Mouse (Mus musculus) limb, embryonic 12.5 days (tissue): ENCODE measurements at regions not wholly inside any gene's neighbourhood (a gene's known extent, or its start where the extent isn't known, plus 50 kb on each side); places are given as distances from the start of the nearest gene placed in this dataset.

Experiments used
- ATAC-seq: fragments of 200-750 bp; cut with Nextera tagmentation; 2 replicates; pipeline ENCODE4 v1.8.0; 2017; ENCODE audit warnings: low read depth, moderate TSS enrichment; ENCODE audit not compliant: insufficient number of reproducible peaks, insufficient read depth, low FRiP score, low TSS enrichment
- H3K27ac ChIP-seq: fragments of 300-500 bp; sonication (generic); 2 replicates; pipeline ENCODE4 v1.5.1; 2016; ENCODE audit warnings: mild to moderate bottlenecking, moderate library complexity
- H3K27me3 ChIP-seq: fragments of 300-500 bp; sonication (generic); 2 replicates; pipeline ENCODE4 v1.6.1; 2016; ENCODE audit warnings: mild to moderate bottlenecking, moderate library complexity
- H3K36me3 ChIP-seq: fragments of 300-500 bp; sonication (generic); 2 replicates; pipeline ENCODE4 v1.6.1; 2016; ENCODE audit warnings: mild to moderate bottlenecking, moderate library complexity
- H3K4me1 ChIP-seq: fragments of 300-500 bp; sonication (generic); replicated peaks from 2 replicates; pipeline ENCODE4 v1.6.1; 2016
- H3K4me2 ChIP-seq: fragments of 300-500 bp; sonication (generic); 2 replicates; pipeline ENCODE4 v1.6.1; 2016; ENCODE audit warnings: mild to moderate bottlenecking, moderate library complexity
- H3K4me3 ChIP-seq: fragments of 300-500 bp; sonication (generic); replicated peaks from 2 replicates; pipeline ENCODE4 v1.5.1; 2016; ENCODE audit warnings: mild to moderate bottlenecking
- H3K9ac ChIP-seq: fragments of 300-500 bp; sonication (generic); replicated peaks from 2 replicates; pipeline ENCODE4 v1.6.1; 2016; ENCODE audit warnings: mild to moderate bottlenecking, moderate library complexity
- H3K9me3 ChIP-seq: fragments of 300-500 bp; sonication (generic); 2 replicates; pipeline ENCODE4 v1.6.1; 2016; ENCODE audit warnings: mild to moderate bottlenecking, moderate library complexity
- WGBS: fragments of 180-500 bp; shearing (Covaris S2); methylation state at CpG from one replicate; pipeline ENCODE4 v1.1.7; 2016; 5-methylcytosine and 5-hydroxymethylcytosine counted together

GRCm38 (mm10) chr1:71757236-71757635 lies 104.2 kb upstream of the Fn1 start:
- no peaks in the 10 kb centered on the region for H3K27me3 ChIP-seq
- no peak for ATAC-seq
- no peak overlapping the region for H3K4me3 ChIP-seq
- no peak overlapping the region for H3K27ac ChIP-seq
- 78% methylated on average over 5 of the region's 5 CpGs for WGBS
- peaks cover 5% of the 10 kb centered on the region; the same call in 1 of the 2 replicates for H3K9me3 ChIP-seq
- no peak overlapping the region for H3K4me2 ChIP-seq
- H3K9ac ChIP-seq: no peak overlapping the region
- no peaks in the 10 kb centered on the region for H3K36me3 ChIP-seq
- no peaks in the 10 kb centered on the region for H3K4me1 ChIP-seq

- H3K4me2 ChIP-seq: no peak overlapping the region
Observed at GRCm38 (mm10) chr1:71756159-71756558, 103.2 kb upstream of the Fn1 start.

GRCm38 (mm10) chr1:71755435-71755834 lies 102.4 kb upstream of the Fn1 start:
- Histone ChIP-seq H3K9ac (no peak overlapping the region), H3K27me3 (no peaks in the 10 kb centered on the region), H3K27ac (no peak overlapping the region), H3K36me3 (no peaks in the 10 kb centered on the region), H3K4me2 (no peak overlapping the region), H3K9me3 (peaks cover 5% of the 10 kb centered on the region; the same call in 1 of the 2 replicates), H3K4me1 (no peaks in the 10 kb centered on the region), H3K4me3 (no peak overlapping the region)
- ATAC-seq: no peak
- WGBS: 69% methylated on average over 9 of the region's 9 CpGs

More at GRCm38 (mm10) chr1:71756159-71756558, 103.2 kb upstream of the Fn1 start:
- Histone ChIP-seq H3K36me3 (no peaks in the 10 kb centered on the region), H3K9ac (no peak overlapping the region), H3K4me3 (no peak overlapping the region), H3K9me3 (peaks cover 5% of the 10 kb centered on the region; the same call in 1 of the 2 replicates), H3K4me1 (no peaks in the 10 kb centered on the region), H3K27ac (no peak overlapping the region), H3K27me3 (no peaks in the 10 kb centered on the region)
- 89% methylated on average over 2 of the region's 2 CpGs for WGBS
- no peak for ATAC-seq

- ATAC-seq: no peak
- H3K4me2 ChIP-seq: no peak overlapping the region
- H3K4me1 ChIP-seq: no peaks in the 10 kb centered on the region
- peaks cover 5% of the 10 kb centered on the region; the same call in 1 of the 2 replicates for H3K9me3 ChIP-seq
- no peak overlapping the region for H3K9ac ChIP-seq
- 95% methylated on average over 1 of the region's 1 CpGs for WGBS
- H3K36me3 ChIP-seq: no peaks in the 10 kb centered on the region
- no peaks in the 10 kb centered on the region for H3K27me3 ChIP-seq
- no peak overlapping the region for H3K27ac ChIP-seq
- H3K4me3 ChIP-seq: no peak overlapping the region
Observed at GRCm38 (mm10) chr1:71752351-71752750, 99.4 kb upstream of the Fn1 start.

- H3K9me3 ChIP-seq: peaks cover 5% of the 10 kb centered on the region; the same call in 1 of the 2 replicates
- H3K4me3 ChIP-seq: no peak overlapping the region
- no peaks in the 10 kb centered on the region for H3K36me3 ChIP-seq
- no peaks in the 10 kb centered on the region for H3K4me1 ChIP-seq
- H3K27me3 ChIP-seq: no peaks in the 10 kb centered on the region
- 83% methylated on average over 1 of the region's 1 CpGs for WGBS
- H3K4me2 ChIP-seq: no peak overlapping the region
- H3K27ac ChIP-seq: no peak overlapping the region
- H3K9ac ChIP-seq: no peak overlapping the region
- no peak for ATAC-seq
Observed at GRCm38 (mm10) chr1:71751601-71752000, 98.6 kb upstream of the Fn1 start.

GRCm38 (mm10) chr1:71735606-71736005 lies 82.6 kb upstream of the Fn1 start:
- Histone ChIP-seq H3K4me2 (no peak overlapping the region), H3K27ac (no peak overlapping the region)
- 75% methylated on average over 3 of the region's 3 CpGs for WGBS

GRCm38 (mm10) chr1:71731623-71732022 lies 78.6 kb upstream of the Fn1 start:
- ATAC-seq: no peak
- H3K9me3 ChIP-seq: no peaks in the 10 kb centered on the region
- no peak overlapping the region for H3K4me3 ChIP-seq
- no peaks in the 10 kb centered on the region for H3K4me1 ChIP-seq
- no peak overlapping the region for H3K27ac ChIP-seq
- H3K27me3 ChIP-seq: no peaks in the 10 kb centered on the region
- H3K9ac ChIP-seq: no peak overlapping the region
- no peak overlapping the region for H3K4me2 ChIP-seq
- H3K36me3 ChIP-seq: no peaks in the 10 kb centered on the region

More at GRCm38 (mm10) chr1:71735606-71736005, 82.6 kb upstream of the Fn1 start:
- H3K36me3 ChIP-seq: no peaks in the 10 kb centered on the region
- no peak overlapping the region for H3K4me3 ChIP-seq
- H3K9me3 ChIP-seq: no peaks in the 10 kb centered on the region
- no peak for ATAC-seq
- 0 out of 2 replicates have a peak, but pooled peaks cover 5% of the 10 kb centered on the region for H3K4me1 ChIP-seq
- no peaks in the 10 kb centered on the region for H3K27me3 ChIP-seq
- H3K9ac ChIP-seq: no peak overlapping the region

- no peaks in the 10 kb centered on the region for H3K27me3 ChIP-seq
- H3K4me1 ChIP-seq: no peaks in the 10 kb centered on the region
- 80% methylated on average over 4 of the region's 4 CpGs for WGBS
- no peak for ATAC-seq
- no peaks in the 10 kb centered on the region for H3K36me3 ChIP-seq
- H3K4me3 ChIP-seq: no peak overlapping the region
- H3K9me3 ChIP-seq: no peaks in the 10 kb centered on the region
- no peak overlapping the region for H3K4me2 ChIP-seq
- no peak overlapping the region for H3K9ac ChIP-seq
- no peak overlapping the region for H3K27ac ChIP-seq
Observed at GRCm38 (mm10) chr1:71731011-71731410, 78.0 kb upstream of the Fn1 start.

GRCm38 (mm10) chr1:71728852-71729347 lies 75.9 kb upstream of the Fn1 start:
- no peaks in the 10 kb centered on the region for H3K4me1 ChIP-seq
- H3K9me3 ChIP-seq: no peaks in the 10 kb centered on the region
- no peak overlapping the region for H3K9ac ChIP-seq
- no peak overlapping the region for H3K4me3 ChIP-seq
- ATAC-seq: no peak
- no peaks in the 10 kb centered on the region for H3K27me3 ChIP-seq
- no peak overlapping the region for H3K4me2 ChIP-seq
- no peak overlapping the region for H3K27ac ChIP-seq
- 87% methylated on average over 8 of the region's 8 CpGs for WGBS
- H3K36me3 ChIP-seq: no peaks in the 10 kb centered on the region

GRCm38 (mm10) chr1:71723816-71724215 lies 70.8 kb upstream of the Fn1 start:
- no peak for ATAC-seq
- no peaks in the 10 kb centered on the region for H3K9me3 ChIP-seq
- no peaks in the 10 kb centered on the region for H3K4me1 ChIP-seq
- H3K9ac ChIP-seq: no peak overlapping the region
- H3K36me3 ChIP-seq: no peaks in the 10 kb centered on the region
- no peak overlapping the region for H3K27ac ChIP-seq
- 70% methylated on average over 7 of the region's 7 CpGs for WGBS
- no peak overlapping the region for H3K4me3 ChIP-seq
- no peak overlapping the region for H3K4me2 ChIP-seq
- H3K27me3 ChIP-seq: no peaks in the 10 kb centered on the region

- H3K36me3 ChIP-seq: no peaks in the 10 kb centered on the region
- H3K4me1 ChIP-seq: no peaks in the 10 kb centered on the region
- ATAC-seq: no peak
- no peak overlapping the region for H3K27ac ChIP-seq
- no peak overlapping the region for H3K4me2 ChIP-seq
- H3K9ac ChIP-seq: no peak overlapping the region
- no peak overlapping the region for H3K4me3 ChIP-seq
- H3K9me3 ChIP-seq: no peaks in the 10 kb centered on the region
- WGBS: 75% methylated on average over 2 of the region's 2 CpGs
- no peaks in the 10 kb centered on the region for H3K27me3 ChIP-seq
Observed at GRCm38 (mm10) chr1:71723039-71723397, 70.0 kb upstream of the Fn1 start.

GRCm38 (mm10) chr1:71722211-71723038 lies 69.4 kb upstream of the Fn1 start:
- Histone ChIP-seq H3K4me1 (no peaks in the 10 kb centered on the region), H3K9me3 (no peaks in the 10 kb centered on the region), H3K4me2 (no peak overlapping the region), H3K4me3 (no peak overlapping the region), H3K9ac (no peak overlapping the region), H3K27ac (no peak overlapping the region), H3K27me3 (no peaks in the 10 kb centered on the region), H3K36me3 (no peaks in the 10 kb centered on the region)
- WGBS: 80% methylated on average over 6 of the region's 6 CpGs
- no peak for ATAC-seq
